Mouse (Mus musculus) MEL (cell line): ENCODE data around the gene Tcf19. TPM values are rescaled to one million over a fixed set of nuclear protein-coding genes. Genes with fewer than 3 reads are reported as not detected.

Experiments
- DNase-seq: peaks from one replicate; pipeline ENCODE4 v3.0.0; 2011; ENCODE audit warnings: low read depth, low spot score
- H3K27ac ChIP-seq: 2 replicates; pipeline ENCODE4 v1.5.1; 2012; ENCODE audit warnings: low read depth, mild to moderate bottlenecking, control low read depth, low read length, moderate library complexity; ENCODE audit not compliant: control insufficient read depth
- H3K27me3 ChIP-seq, 2 experiments: fragments of 150-350 bp in 1 of 2; sonication (generic) in 1 of 2; 2 replicates each; pipeline ENCODE4 v1.6.1; 2012; ENCODE audit warnings: low read length in 2 of 2, mild to moderate bottlenecking in 2 of 2, improper control_type of control experiment in 1 of 2, moderate library complexity in 1 of 2; ENCODE audit not compliant: insufficient read depth in 2 of 2, control insufficient read depth in 1 of 2
- H3K36me3 ChIP-seq, 2 experiments: 2 replicates each; pipeline ENCODE4 v1.6.1; 2012 to 2014; ENCODE audit warnings: low read length in 2 of 2, improper control_type of control experiment in 1 of 2, inconsistent platforms in 1 of 2, mild to moderate bottlenecking in 1 of 2; ENCODE audit not compliant: insufficient read depth in 2 of 2, control insufficient read depth in 1 of 2
- H3K4me1 ChIP-seq, 2 experiments: fragments of 150-350 bp in 1 of 2; sonication (generic) in 1 of 2; 2 replicates each; pipeline ENCODE4 v1.6.1; 2012; ENCODE audit warnings: low read length in 2 of 2, improper control_type of control experiment in 1 of 2, mild to moderate bottlenecking in 1 of 2; ENCODE audit not compliant: insufficient read depth in 2 of 2, control insufficient read depth in 1 of 2
- H3K4me3 ChIP-seq, 2 experiments: fragments of 150-350 bp in 1 of 2; sonication (generic) in 1 of 2; 2 replicates each; pipeline ENCODE4 v1.5.1; 2012; ENCODE audit warnings: low read depth in 2 of 2, low read length in 2 of 2, mild to moderate bottlenecking in 2 of 2, moderate library complexity in 2 of 2, control low read depth in 1 of 2, improper control_type of control experiment in 1 of 2; ENCODE audit not compliant: control insufficient read depth in 1 of 2, insufficient read depth in 1 of 2
- H3K79me2 ChIP-seq: 2 replicates; pipeline ENCODE4 v1.6.1; 2012; ENCODE audit warnings: mild to moderate bottlenecking, low read length, moderate library complexity; ENCODE audit not compliant: control insufficient read depth, poor library complexity, insufficient read depth
- H3K9ac ChIP-seq: 2 replicates; pipeline ENCODE4 v1.6.1; 2012; ENCODE audit warnings: low read depth, mild to moderate bottlenecking, control low read depth, low read length, moderate library complexity; ENCODE audit not compliant: control insufficient read depth, poor library complexity, severe bottlenecking
- H3K9me3 ChIP-seq: fragments of 150-350 bp; sonication (generic); replicated peaks from 2 replicates; pipeline ENCODE4 v1.6.1; 2012; ENCODE audit warnings: mild to moderate bottlenecking, low read length, improper control_type of control experiment, moderate library complexity; ENCODE audit not compliant: insufficient read depth
- CHD1 ChIP-seq: IDR thresholded peaks from 2 replicates; pipeline ENCODE4 v1.6.1; 2012; ENCODE audit warnings: low read depth, mild to moderate bottlenecking, inconsistent platforms, low read length, improper control_type of control experiment
- CTCF ChIP-seq, 3 experiments: IDR thresholded peaks in 2 of 3; conservative IDR thresholded peaks in 1 of 3; 2 replicates each; pipeline ENCODE4 v1.5.1; 2011 to 2012; ENCODE audit warnings: low read length in 3 of 3, low read depth in 2 of 3, mild to moderate bottlenecking in 2 of 3, improper control_type of control experiment in 1 of 3, inconsistent platforms in 1 of 3, mixed read lengths in 1 of 3, moderate library complexity in 1 of 3; ENCODE audit not compliant: control insufficient read depth in 1 of 3, insufficient read depth in 1 of 3, poor library complexity in 1 of 3, severe bottlenecking in 1 of 3
- E2F4 ChIP-seq: IDR thresholded peaks from 2 replicates; pipeline ENCODE4 v1.6.1; 2011; ENCODE audit warnings: low read depth, low read length, improper control_type of control experiment, borderline replicate concordance
- EP300 ChIP-seq, 2 experiments: IDR thresholded peaks; 2 replicates each; pipeline ENCODE4 v1.6.1; 2011; ENCODE audit warnings: improper control_type of control experiment in 2 of 2, low read length in 2 of 2, low read depth in 1 of 2, mild to moderate bottlenecking in 1 of 2
- ETS1 ChIP-seq: IDR thresholded peaks from 2 replicates; pipeline ENCODE4 v1.6.1; 2012; ENCODE audit warnings: low read depth, mild to moderate bottlenecking, inconsistent platforms, low read length, improper control_type of control experiment, moderate library complexity
- GATA1 ChIP-seq: IDR thresholded peaks from 2 replicates; pipeline ENCODE4 v1.6.1; 2011; ENCODE audit warnings: low read depth, low read length, improper control_type of control experiment
- HCFC1 ChIP-seq: IDR thresholded peaks from 2 replicates; pipeline ENCODE4 v1.6.1; 2012; ENCODE audit warnings: low read depth, mild to moderate bottlenecking, inconsistent platforms, low read length, improper control_type of control experiment, moderate library complexity
- JUND ChIP-seq: IDR thresholded peaks from 2 replicates; pipeline ENCODE4 v1.6.1; 2011; ENCODE audit warnings: low read depth, mild to moderate bottlenecking, improper control_type of control experiment, low read length
- KAT2A ChIP-seq: conservative IDR thresholded peaks from 2 replicates; pipeline ENCODE4 v1.6.1; 2012; ENCODE audit warnings: low read depth, low read length, improper control_type of control experiment, inconsistent platforms
- MAX ChIP-seq: IDR thresholded peaks from 2 replicates; pipeline ENCODE4 v1.6.1; 2011; ENCODE audit warnings: low read length, improper control_type of control experiment
- MYB ChIP-seq: IDR thresholded peaks from 2 replicates; pipeline ENCODE4 v1.6.1; 2011; ENCODE audit warnings: mild to moderate bottlenecking, low read depth, low read length, improper control_type of control experiment
- MYC ChIP-seq: IDR thresholded peaks from 2 replicates; pipeline ENCODE4 v1.6.1; 2011; ENCODE audit warnings: low read depth, mild to moderate bottlenecking, low read length, improper control_type of control experiment, moderate library complexity
- NELFE ChIP-seq: IDR thresholded peaks from 2 replicates; pipeline ENCODE4 v1.6.1; 2011; ENCODE audit warnings: low read depth, low read length, improper control_type of control experiment
- NRF1 ChIP-seq: IDR thresholded peaks from 2 replicates; pipeline ENCODE4 v1.6.1; 2014; ENCODE audit warnings: low read depth, mild to moderate bottlenecking, inconsistent platforms, low read length, improper control_type of control experiment, moderate library complexity; ENCODE audit not compliant: poor library complexity, insufficient read depth, severe bottlenecking
- POLR2AphosphoS2 ChIP-seq: IDR thresholded peaks from 2 replicates; pipeline ENCODE4 v1.6.1; 2011; ENCODE audit warnings: low read length, improper control_type of control experiment
- RAD21 ChIP-seq: IDR thresholded peaks from 2 replicates; pipeline ENCODE4 v1.6.1; 2011; ENCODE audit warnings: mild to moderate bottlenecking, low read depth, low read length, improper control_type of control experiment
- RCOR1 ChIP-seq: IDR thresholded peaks from 2 replicates; pipeline ENCODE4 v1.6.1; 2012; ENCODE audit warnings: low read depth, mild to moderate bottlenecking, inconsistent platforms, low read length, improper control_type of control experiment
- SIN3A ChIP-seq: IDR thresholded peaks from 2 replicates; pipeline ENCODE4 v1.6.1; 2012; ENCODE audit warnings: low read length, improper control_type of control experiment, inconsistent platforms
- TAL1 ChIP-seq: IDR thresholded peaks from 2 replicates; pipeline ENCODE4 v1.6.1; 2012; ENCODE audit warnings: mild to moderate bottlenecking, inconsistent platforms, low read length, moderate library complexity, mixed read lengths
- TBP ChIP-seq: IDR thresholded peaks from 2 replicates; pipeline ENCODE4 v1.8.0; 2011; ENCODE audit warnings: low read depth, low read length, improper control_type of control experiment
- TCF12 ChIP-seq: IDR thresholded peaks from 2 replicates; pipeline ENCODE4 v1.6.1; 2014; ENCODE audit warnings: low read depth, mild to moderate bottlenecking, inconsistent platforms, low read length, improper control_type of control experiment, moderate library complexity
- UBTF ChIP-seq: IDR thresholded peaks from 2 replicates; pipeline ENCODE4 v1.6.1; 2012; ENCODE audit warnings: low read depth, mild to moderate bottlenecking, inconsistent platforms, low read length, improper control_type of control experiment, moderate library complexity, borderline replicate concordance; ENCODE audit not compliant: insufficient read depth
- USF1 ChIP-seq: IDR thresholded peaks from 2 replicates; pipeline ENCODE4 v1.6.1; 2014; ENCODE audit warnings: low read depth, mild to moderate bottlenecking, inconsistent platforms, low read length, improper control_type of control experiment, moderate library complexity
- USF2 ChIP-seq, 2 experiments: IDR thresholded peaks; 2 replicates each; pipeline ENCODE4 v1.6.1; 2011 to 2012; ENCODE audit warnings: improper control_type of control experiment in 2 of 2, low read length in 2 of 2, borderline replicate concordance in 1 of 2, inconsistent platforms in 1 of 2, low read depth in 1 of 2, mild to moderate bottlenecking in 1 of 2; ENCODE audit not compliant: insufficient read depth in 1 of 2
- ZKSCAN1 ChIP-seq: IDR thresholded peaks from 2 replicates; pipeline ENCODE4 v1.6.1; 2012; ENCODE audit warnings: low read depth, mild to moderate bottlenecking, inconsistent platforms, low read length, improper control_type of control experiment, moderate library complexity
- polyA plus RNA-seq, 2 experiments: library from polyadenylated mRNA; stranded (reverse) in 1 of 2; unstranded in 1 of 2; fragments of >175 nt in 1 of 2; fragments of >200 nt in 1 of 2; gene quantifications; 2 replicates each; pipeline versions ENCODE4 v1.2.1 to v1.2.4; 2012; ENCODE audit warnings: low replicate concordance in 2 of 2, low read depth in 1 of 2; ENCODE audit not compliant: insufficient read length in 2 of 2, insufficient read depth in 1 of 2, missing spikeins in 1 of 2
- total RNA-seq: library from RNA; depleted of rRNA; stranded (reverse); fragments of 300-350 nt; gene quantifications from 2 replicates; pipeline ENCODE4 v1.2.3, GENCODE M21; 2012

Gene Tcf19
- total and polyA plus RNA-seq, 3 experiments = 16.6 to 25.7 TPM; not detected in 1

DNA sequence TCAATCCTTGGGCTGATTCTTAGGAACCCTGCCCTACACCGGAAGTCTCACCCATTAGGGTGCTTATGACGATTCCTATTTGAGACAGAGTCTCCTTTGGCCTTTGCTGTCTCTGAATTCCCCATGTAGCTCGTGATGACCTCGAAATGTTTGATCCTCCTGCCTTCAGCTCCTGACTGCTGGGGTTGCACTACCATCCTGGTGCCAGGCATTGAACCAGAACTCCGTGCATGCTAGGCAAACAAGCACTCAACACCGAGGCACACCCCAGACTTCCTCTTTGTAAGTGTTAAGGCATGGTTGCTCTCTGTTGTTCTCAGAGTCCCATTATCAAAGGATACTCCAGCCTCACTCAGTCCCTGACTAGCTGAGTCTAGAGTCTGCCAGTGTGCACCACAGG is 27.4 kb upstream of the Tcf19 start:
- DNase-seq = peak; percentile 80
- Histone ChIP-seq H3K79me2 (no peaks in the 10 kb centered on the region), H3K27ac (peak overlapping the region; percentile 94), H3K4me3 (peak overlapping the region; percentile 55 to 60), H3K36me3 (peaks cover 0 to 9% of the 10 kb centered on the region in 2 experiments; a peak in 2 of 4 replicates), H3K9ac (peak overlapping the region; percentile 49), H3K27me3 (peaks cover 0 to 2% of the 10 kb centered on the region in 2 experiments; a peak in 1 of 4 replicates), H3K9me3 (no peaks in the 10 kb centered on the region), H3K4me1 (peaks cover 0 to 5% of the 10 kb centered on the region in 2 experiments; a peak in 2 of 4 replicates)
- TF ChIP-seq NELFE (peak; percentile 40; the same call in 1 of the 2 replicates), POLR2AphosphoS2 (no peak), EP300 (IDR thresholded peaks at IDR 0.05; ENCODE audit: low read depth in 1 of 2, low read length in 2 of 2) (no peak), RCOR1 (no peak), ETS1 (no peak), USF1 (no peak), KAT2A (no peak), CTCF (IDR thresholded peaks at IDR 0.05 in 2 of 3, conservative IDR thresholded peaks at IDR 0.05 in 1 of 3; ENCODE audit: control insufficient read depth in 1 of 3, insufficient read depth in 1 of 3, low read depth in 2 of 3, low read length in 3 of 3, poor library complexity in 1 of 3, severe bottlenecking in 1 of 3) (no peak), GATA1 (no peak), RAD21 (no peak), MYC (no peak), CHD1 (no peak), TAL1 (no peak), USF2 (IDR thresholded peaks at IDR 0.05; ENCODE audit: borderline replicate concordance in 1 of 2, insufficient read depth in 1 of 2, low read depth in 1 of 2, low read length in 2 of 2) (no peak), MAX (peak; percentile 61; the same call in 1 of the 2 replicates), NRF1 (no peak), TCF12 (no peak), MYB (no peak), JUND (no peak), TBP (0 out of 2 replicates have a peak, but pooled peaks have one; percentile 5), HCFC1 (no peak; the same call in 1 of the 2 replicates), E2F4 (no peak), ZKSCAN1 (no peak), UBTF (no peak), SIN3A (no peak; the same call in 1 of the 2 replicates)
